Mouse (Mus musculus) erythroid progenitor cell, adult 5-6 weeks (primary cell): ENCODE data around the gene Naa38. TPM values are rescaled to one million over a fixed set of nuclear protein-coding genes. Genes with fewer than 3 reads are reported as not detected.

Experiments
- ATAC-seq: replicated peaks from 2 replicates; pipeline ENCODE4 v1.8.0; 2016; ENCODE audit warnings: moderate number of reproducible peaks, mild to moderate bottlenecking, moderate TSS enrichment, inconsistent platforms; ENCODE audit not compliant: poor library complexity, low FRiP score, severe bottlenecking
- total RNA-seq, 2 experiments: library from RNA; stranded (forward) in 1 of 2; stranded (reverse) in 1 of 2; fragments of 150-400 nt in 1 of 2; fragments of 186-747, 209-891 nt in 1 of 2; gene quantifications; 2 replicates each; pipeline versions ENCODE4 v1.2.3 to v1.2.4; 2015 to 2017; ENCODE audit warnings: low replicate concordance in 2 of 2

The Naa38 gene
- total RNA-seq, 2 experiments from 2014 or later: 21.6 to 26.8 TPM

DNA sequence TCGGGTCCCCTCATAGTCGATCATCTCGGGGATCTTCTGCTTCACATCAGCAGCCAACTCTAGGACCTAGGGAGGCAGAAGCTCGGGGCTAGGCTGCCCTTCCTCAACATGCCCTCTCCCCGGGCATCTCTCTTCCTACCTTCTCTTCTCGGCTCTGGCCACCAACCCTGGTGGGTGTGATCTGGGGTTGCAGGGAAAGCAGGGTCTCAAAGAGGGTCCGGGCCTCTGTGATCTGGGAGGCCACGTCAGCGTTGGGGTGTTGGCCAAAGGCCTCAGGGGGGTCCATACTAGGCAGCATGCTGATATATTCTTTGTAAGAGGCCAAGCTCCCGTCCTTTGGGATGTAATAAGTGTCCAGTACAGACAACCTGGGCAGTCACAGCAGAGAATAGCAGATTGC lies 27.6 kb downstream of the Naa38 start:
- no peak for ATAC-seq

DNA sequence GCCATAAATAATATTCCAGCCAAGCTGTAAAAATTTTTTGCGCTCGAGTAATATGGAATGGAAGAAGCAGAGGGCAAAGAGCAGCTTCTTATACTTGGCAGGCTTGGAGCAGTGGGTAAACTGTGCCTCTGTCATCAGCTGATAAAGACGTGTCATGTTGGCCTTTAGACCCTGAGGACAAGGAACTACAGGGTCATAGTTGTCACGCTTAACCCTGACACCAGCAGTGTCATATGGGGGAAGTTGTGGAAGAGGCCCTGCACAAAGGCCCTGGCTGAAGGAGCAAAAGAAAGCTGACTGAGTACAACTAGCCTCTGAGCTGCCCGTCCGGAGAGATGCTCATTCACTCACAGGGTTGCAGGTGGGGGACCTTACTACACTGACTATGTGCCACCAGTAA lies 28.6 kb downstream of the Naa38 start:
- ATAC-seq: no peak

DNA sequence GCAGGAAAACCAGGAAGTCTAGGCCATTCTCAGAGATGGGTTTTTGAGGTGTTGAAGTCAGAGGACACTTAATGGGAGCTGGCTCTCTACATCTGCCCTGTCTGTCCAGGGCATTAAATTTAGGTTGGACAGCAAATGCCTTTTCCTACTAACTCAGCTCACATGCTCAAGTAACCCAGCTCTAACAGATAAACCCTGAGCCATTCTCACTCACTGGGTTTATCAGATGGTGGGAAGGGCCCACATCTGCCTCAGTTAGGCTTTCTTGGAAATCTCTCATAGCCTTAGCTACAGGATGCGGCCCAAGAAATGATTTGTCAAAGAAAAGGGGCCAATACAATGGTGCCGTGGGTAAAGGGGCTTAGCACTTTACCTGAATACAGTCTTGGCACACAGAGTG lies 31.0 kb downstream of the Naa38 start:
- ATAC-seq: no peak

DNA sequence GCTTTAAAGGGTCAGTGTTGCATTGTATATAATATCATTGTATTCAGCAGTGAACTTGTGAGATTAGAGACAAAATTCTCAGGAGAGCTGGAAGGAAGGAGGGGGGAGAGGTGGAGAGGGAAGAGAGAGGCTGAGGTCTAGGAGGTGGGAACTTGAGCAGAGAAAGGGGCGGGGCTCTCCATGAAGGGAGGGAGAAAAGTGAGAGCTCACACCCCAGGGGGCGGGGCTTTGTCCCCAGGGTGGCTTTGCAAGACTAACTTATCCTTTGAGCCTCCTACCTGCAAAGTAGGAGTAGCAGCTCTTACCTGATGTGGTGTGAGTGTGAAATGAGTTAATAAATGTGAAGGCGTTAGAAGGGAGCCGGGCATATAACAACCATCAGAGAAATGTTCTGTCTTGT lies 33.5 kb downstream of the Naa38 start:
- 0 out of 2 replicates have a peak, but pooled peaks have one; percentile 50 for ATAC-seq

DNA sequence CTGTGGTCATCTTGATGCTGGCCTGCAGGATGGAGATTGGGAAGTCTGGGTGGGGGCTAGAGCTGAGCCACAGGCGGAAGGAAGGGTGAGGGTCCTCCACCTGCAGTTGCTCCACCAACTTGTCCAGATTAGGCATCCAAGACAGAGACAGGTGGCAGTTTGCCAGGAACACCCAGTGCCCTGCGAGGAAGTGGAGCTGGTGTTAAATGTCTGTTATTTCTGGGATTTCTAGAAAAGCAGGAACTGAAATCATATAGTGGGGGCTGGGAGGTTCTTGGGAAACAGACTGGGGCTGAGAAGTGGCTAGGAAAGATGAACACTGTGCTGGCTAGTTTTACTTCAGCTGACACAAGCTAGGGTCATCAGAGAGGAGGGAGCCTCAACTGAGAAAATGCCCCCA lies 34.0 kb downstream of the Naa38 start:
- ATAC-seq: no peak

DNA sequence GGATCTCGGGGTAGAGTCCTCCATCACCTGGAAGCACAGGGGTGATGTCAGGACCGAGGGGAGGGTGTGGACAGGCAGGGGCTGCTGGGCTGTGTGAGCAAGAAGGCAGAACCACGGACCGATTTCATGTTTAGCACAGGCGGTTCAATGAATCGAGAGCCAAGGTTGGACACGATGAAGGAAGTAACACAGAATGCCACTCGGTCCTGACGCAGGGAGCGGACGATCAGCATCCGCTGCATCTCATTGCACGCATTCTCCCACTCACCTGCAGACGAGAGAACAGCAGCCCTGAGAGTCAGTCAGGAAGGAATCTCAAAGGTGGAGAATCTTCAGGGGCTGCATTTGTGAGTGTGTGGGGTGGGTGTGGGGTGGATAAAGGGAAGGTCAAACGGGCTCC lies 35.3 kb downstream of the Naa38 start:
- no peak for ATAC-seq

DNA sequence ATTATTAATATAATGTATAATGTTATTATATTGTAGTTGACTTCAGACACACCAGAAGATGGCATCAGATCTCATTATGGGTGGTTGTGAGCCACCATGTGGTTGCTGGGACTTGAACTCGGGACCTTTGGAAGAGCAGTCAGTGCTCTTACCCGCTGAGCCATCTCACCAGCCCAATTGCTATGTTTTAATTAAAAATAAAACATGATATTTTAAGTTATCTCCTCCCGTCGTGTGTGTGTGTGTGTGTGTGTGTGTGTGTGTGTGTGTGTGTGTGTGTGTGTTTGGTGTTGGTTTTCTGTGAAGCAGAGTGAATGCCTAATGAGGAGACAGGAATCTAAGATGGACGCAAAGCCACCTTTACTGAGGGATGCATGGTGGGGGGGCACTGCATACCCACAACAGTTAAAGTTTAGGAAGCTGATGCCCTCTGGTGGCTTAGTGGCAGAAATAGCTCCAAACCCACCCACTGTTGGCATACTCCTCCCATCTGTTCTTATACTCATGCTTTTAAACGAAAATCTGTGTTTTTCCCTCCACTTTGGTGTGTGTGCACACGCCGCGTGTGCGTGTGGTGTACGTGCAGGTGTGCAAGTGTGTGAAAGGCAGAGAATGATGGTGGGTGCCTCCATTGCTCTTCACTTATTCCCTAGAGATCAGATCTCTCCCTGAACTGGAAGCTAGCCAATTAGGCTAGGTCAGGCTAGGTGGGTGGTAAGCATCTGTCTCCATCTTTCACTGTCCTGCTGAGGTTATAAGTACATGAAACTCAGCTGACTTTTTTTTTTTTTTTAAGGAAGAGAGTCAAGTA lies 36.7 kb downstream of the Naa38 start:
- no peak for ATAC-seq

DNA sequence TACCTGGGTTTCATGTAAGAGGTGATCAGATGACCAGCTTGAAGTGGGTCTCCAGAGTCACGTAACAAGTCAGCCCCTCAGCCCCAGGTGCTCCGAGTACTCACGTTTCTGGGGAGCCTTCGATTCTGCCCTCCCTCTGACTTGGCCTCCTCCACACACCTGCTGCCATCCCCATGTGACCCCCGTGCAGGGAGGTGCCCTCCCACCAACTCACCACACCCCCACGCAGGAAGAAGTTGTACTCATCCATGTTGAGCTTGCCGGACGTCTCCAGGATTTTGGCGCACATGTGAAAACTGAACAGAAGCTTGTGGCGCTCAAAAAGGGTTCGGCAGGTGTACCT lies 37.3 kb downstream of the Naa38 start:
- ATAC-seq: no peak

DNA sequence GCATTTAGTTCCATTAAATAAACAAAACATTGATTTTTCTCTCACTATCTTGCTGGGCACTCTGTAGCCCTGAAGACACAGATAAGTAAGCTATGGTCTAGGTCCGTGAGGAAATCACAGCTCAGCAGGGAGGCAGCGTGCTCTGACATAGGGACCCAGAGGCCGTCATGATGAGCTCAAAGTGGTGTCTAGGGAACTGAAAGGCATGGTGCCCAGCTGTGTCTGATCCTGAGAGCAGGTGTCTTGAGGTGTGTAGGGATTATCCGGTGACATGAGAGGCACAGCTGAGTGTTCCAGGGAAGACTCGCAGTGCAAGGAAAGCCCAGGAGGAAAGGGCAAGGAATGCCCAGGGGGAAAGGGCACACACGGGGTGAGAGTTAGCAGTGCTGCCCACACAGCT lies 37.9 kb downstream of the Naa38 start:
- no peak for ATAC-seq

DNA sequence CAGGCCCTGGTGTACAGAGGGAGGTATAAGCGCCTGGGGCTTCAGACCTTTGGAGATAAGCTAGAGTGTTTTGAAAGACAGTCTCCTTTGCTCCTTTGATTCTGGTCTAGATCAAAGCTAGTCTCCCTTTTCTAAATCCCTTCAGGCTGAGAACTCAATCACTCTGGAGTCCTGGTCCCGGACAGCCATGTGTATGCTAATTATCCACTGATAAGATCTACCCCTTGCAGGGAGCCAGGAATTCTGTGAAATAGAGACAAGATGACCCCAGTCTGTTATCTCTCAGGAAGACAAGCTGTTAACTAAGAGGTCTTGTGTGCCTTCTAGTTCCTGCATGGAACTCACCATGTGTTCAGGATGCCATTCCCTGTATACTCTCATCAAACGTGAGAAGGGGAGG lies 42.0 kb downstream of the Naa38 start:
- ATAC-seq: no peak

DNA sequence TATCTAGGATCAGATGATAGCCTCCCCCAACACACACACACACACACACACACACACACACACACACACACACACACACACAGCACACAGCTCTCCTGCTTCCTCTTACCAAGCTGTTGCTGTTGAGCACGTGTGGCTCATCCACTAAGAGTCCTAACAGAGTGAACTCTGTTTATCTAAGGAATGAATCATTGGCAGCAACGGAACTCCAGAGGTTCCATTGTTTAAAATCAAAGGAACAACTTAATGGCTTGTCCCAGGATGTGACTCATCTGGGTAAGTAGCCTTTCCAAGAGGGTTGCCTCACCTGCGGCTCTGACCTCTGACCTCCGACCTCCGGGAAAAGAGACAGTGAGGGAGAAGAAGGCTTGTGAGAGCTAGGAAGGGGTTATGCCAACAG lies 48.0 kb downstream of the Naa38 start:
- no peak for ATAC-seq

Other genes starting within 250 kb of the Naa38 start
- not detected in 2 replicates for gene Alox12b, start 238.5 kb upstream of the Naa38 start, total RNA-seq (2015; ENCODE audit: low replicate concordance)
- gene Alox12b, start 238.5 kb upstream of the Naa38 start, total RNA-seq (2017; ENCODE audit: low replicate concordance): not detected in 2 replicates
- gene Alox8, start 197.6 kb upstream of the Naa38 start, total RNA-seq (2015; ENCODE audit: low replicate concordance): not detected in 2 replicates
- not detected in 2 replicates for gene Alox8, start 197.6 kb upstream of the Naa38 start, total RNA-seq (2017; ENCODE audit: low replicate concordance)
- 0.36 TPM in 1 of 2 replicates, not detected in the other for gene Gucy2e, start 158.5 kb upstream of the Naa38 start, total RNA-seq (2015; ENCODE audit: low replicate concordance)
- not detected in 2 replicates for gene Gucy2e, start 158.5 kb upstream of the Naa38 start, total RNA-seq (2017; ENCODE audit: low replicate concordance)
- 107 and 135 TPM in 2 replicates for gene Cntrob, start 71.7 kb upstream of the Naa38 start, total RNA-seq (2015; ENCODE audit: low replicate concordance)
- 77.5 and 113 TPM in 2 replicates for gene Cntrob, start 71.7 kb upstream of the Naa38 start, total RNA-seq (2017; ENCODE audit: low replicate concordance)
- gene Trappc1, start 71.5 kb upstream of the Naa38 start, total RNA-seq (2015; ENCODE audit: low replicate concordance): 101 and 143 TPM in 2 replicates
- gene Trappc1, start 71.5 kb upstream of the Naa38 start, total RNA-seq (2017; ENCODE audit: low replicate concordance): 48.5 and 72.5 TPM in 2 replicates
- not detected in 2 replicates for gene Kcnab3, start 69.2 kb upstream of the Naa38 start, total RNA-seq (2015; ENCODE audit: low replicate concordance)
- gene Kcnab3, start 69.2 kb upstream of the Naa38 start, total RNA-seq (2017; ENCODE audit: low replicate concordance): not detected in 2 replicates
- 1.7 and 8.3 TPM in 2 replicates for gene Rnf227, start 55.0 kb upstream of the Naa38 start, total RNA-seq (2015; ENCODE audit: low replicate concordance)
- 3.9 and 6.5 TPM in 2 replicates for gene Rnf227, start 55.0 kb upstream of the Naa38 start, total RNA-seq (2017; ENCODE audit: low replicate concordance)
- gene Chd3, start 26.1 kb upstream of the Naa38 start, total RNA-seq (2015; ENCODE audit: low replicate concordance): 21.0 and 33.2 TPM in 2 replicates
- gene Chd3, start 26.1 kb upstream of the Naa38 start, total RNA-seq (2017; ENCODE audit: low replicate concordance): 18.9 and 19.5 TPM in 2 replicates
- 8.3 and 11.7 TPM in 2 replicates for gene Cyb5d1, start 144 bp downstream of the Naa38 start, total RNA-seq (2015; ENCODE audit: low replicate concordance)
- 25.7 and 32.5 TPM in 2 replicates for gene Cyb5d1, start 144 bp downstream of the Naa38 start, total RNA-seq (2017; ENCODE audit: low replicate concordance)
- not detected in 2 replicates for gene Tmem88, start 2.7 kb downstream of the Naa38 start, total RNA-seq (2015; ENCODE audit: low replicate concordance)
- not detected in 2 replicates for gene Tmem88, start 2.7 kb downstream of the Naa38 start, total RNA-seq (2017; ENCODE audit: low replicate concordance)
- 6.5 and 11.7 TPM in 2 replicates for gene Kdm6b, start 18.2 kb downstream of the Naa38 start, total RNA-seq (2015; ENCODE audit: low replicate concordance)
- 0.64 and 1.2 TPM in 2 replicates for gene Kdm6b, start 18.2 kb downstream of the Naa38 start, total RNA-seq (2017; ENCODE audit: low replicate concordance)
- not detected in 2 replicates for gene Dnah2, start 153.6 kb downstream of the Naa38 start, total RNA-seq (2015; ENCODE audit: low replicate concordance)
- gene Dnah2, start 153.6 kb downstream of the Naa38 start, total RNA-seq (2017; ENCODE audit: low replicate concordance): 0.13 TPM in 1 of 2 replicates, not detected in the other
- gene Efnb3, start 164.7 kb downstream of the Naa38 start, total RNA-seq (2015; ENCODE audit: low replicate concordance): 2.5 and 2.9 TPM in 2 replicates
- gene Efnb3, start 164.7 kb downstream of the Naa38 start, total RNA-seq (2017; ENCODE audit: low replicate concordance): 0.77 and 1.1 TPM in 2 replicates
- 13.8 and 48.3 TPM in 2 replicates for gene Wrap53, start 184.8 kb downstream of the Naa38 start, total RNA-seq (2015; ENCODE audit: low replicate concordance)
- gene Wrap53, start 184.8 kb downstream of the Naa38 start, total RNA-seq (2017; ENCODE audit: low replicate concordance): 13.5 and 18.4 TPM in 2 replicates
- gene Trp53, start 184.9 kb downstream of the Naa38 start, total RNA-seq (2015; ENCODE audit: low replicate concordance): 38.2 and 75.9 TPM in 2 replicates
- 12.2 TPM in 2 replicates for gene Trp53, start 184.9 kb downstream of the Naa38 start, total RNA-seq (2017; ENCODE audit: low replicate concordance)
- 20.9 and 36.5 TPM in 2 replicates for gene Atp1b2, start 210.5 kb downstream of the Naa38 start, total RNA-seq (2015; ENCODE audit: low replicate concordance)
- 3.5 and 4.5 TPM in 2 replicates for gene Atp1b2, start 210.5 kb downstream of the Naa38 start, total RNA-seq (2017; ENCODE audit: low replicate concordance)
- gene Shbg, start 222.4 kb downstream of the Naa38 start, total RNA-seq (2015; ENCODE audit: low replicate concordance): not detected in 2 replicates
- gene Shbg, start 222.4 kb downstream of the Naa38 start, total RNA-seq (2017; ENCODE audit: low replicate concordance): not detected in 2 replicates
- gene Sat2, start 226.5 kb downstream of the Naa38 start, total RNA-seq (2015; ENCODE audit: low replicate concordance): not detected in 2 replicates
- gene Sat2, start 226.5 kb downstream of the Naa38 start, total RNA-seq (2017; ENCODE audit: low replicate concordance): not detected in 2 replicates
- 18.0 and 24.9 TPM in 2 replicates for gene Fxr2, start 237.5 kb downstream of the Naa38 start, total RNA-seq (2015; ENCODE audit: low replicate concordance)
- gene Fxr2, start 237.5 kb downstream of the Naa38 start, total RNA-seq (2017; ENCODE audit: low replicate concordance): 42.4 and 44.2 TPM in 2 replicates